Mouse (Mus musculus): ENCODE data around the gene Supt20. TPM values are rescaled to one million over a fixed set of nuclear protein-coding genes. Genes with fewer than 3 reads are reported as not detected.

The Supt20 gene
- polyA plus RNA-seq, 1 experiment from 2014 or later: 126 TPM

DNA sequence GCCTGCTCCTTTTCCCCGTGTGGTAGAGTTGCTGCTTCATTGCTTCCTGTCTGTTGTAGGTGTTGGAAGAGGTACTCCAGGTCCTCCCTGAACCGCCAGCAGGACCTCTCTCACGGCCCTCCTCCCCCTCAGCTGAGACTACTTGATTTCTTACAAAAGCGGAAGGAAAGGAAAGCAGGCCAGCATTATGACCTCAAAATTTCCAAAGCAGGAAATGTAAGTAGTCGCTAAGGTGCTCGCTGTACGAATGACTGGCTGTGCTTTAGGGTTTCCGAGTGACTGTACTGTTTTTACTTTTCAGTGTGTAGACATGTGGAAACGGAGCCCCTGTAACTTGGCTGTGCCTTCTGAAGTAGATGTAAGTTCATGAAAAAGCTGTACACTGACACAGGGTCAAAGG is 16.4 kb downstream of the Supt20 start:
- WGBS: 77% methylated on average over 9 of the region's 9 CpGs
- no peak for ATAC-seq (ENCODE audit: insufficient number of reproducible peaks, insufficient read depth, low FRiP score, low TSS enrichment, low read depth)
- Histone ChIP-seq H3K27ac (no peak overlapping the region), H3K9me3 (no peaks in the 10 kb centered on the region), H3K27me3 (no peaks in the 10 kb centered on the region), H3K4me3 (replicated peaks) (no peak overlapping the region), H3K9ac (replicated peaks) (no peak overlapping the region), H3K4me1 (replicated peaks) (no peaks in the 10 kb centered on the region), H3K36me3 (peaks cover 88% of the 10 kb centered on the region), H3K4me2 (no peak overlapping the region)

DNA sequence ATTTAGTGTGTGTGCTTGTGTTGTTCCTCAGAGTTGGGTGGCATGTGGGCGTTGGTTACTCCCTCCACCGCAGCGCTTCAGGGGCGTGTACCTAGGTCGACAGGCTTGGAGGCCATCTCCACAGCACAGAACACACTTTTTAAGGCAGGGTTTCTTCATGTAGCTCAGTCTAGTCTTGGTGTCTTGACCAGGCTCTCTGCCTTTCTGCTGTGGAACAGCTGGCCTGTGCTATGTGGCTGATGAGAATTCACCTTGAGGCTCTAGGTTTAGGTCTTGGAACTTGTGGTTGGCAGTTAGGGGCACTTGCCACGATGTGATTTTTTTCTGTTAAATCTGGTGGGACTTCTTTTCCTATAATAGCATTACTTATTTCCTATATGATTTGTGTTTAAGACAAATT is 21.6 kb downstream of the Supt20 start, which contains the start of gene Gm21958:
Gene Gm21958 (minus strand): TSS at position 101 of the 400 bp plus-strand sequence.
- H3K9me3 ChIP-seq: no peaks in the 10 kb centered on the region
- H3K27ac ChIP-seq: no peak within 1 kb of the TSS
- no peak for ATAC-seq (ENCODE audit: insufficient number of reproducible peaks, insufficient read depth, low FRiP score, low TSS enrichment, low read depth)
- no peak within 1 kb of the TSS for H3K4me2 ChIP-seq
- 89% methylated on average over 6 of the region's 6 CpGs for WGBS
- H3K9ac ChIP-seq (replicated peaks): no peak within 1 kb of the TSS
- peaks cover 83% of the 10 kb centered on the region for H3K36me3 ChIP-seq
- no peaks in the 10 kb centered on the region for H3K4me1 ChIP-seq (replicated peaks)
- no peaks in the 10 kb centered on the region for H3K27me3 ChIP-seq
- no peak within 1 kb of the TSS for H3K4me3 ChIP-seq (replicated peaks)

DNA sequence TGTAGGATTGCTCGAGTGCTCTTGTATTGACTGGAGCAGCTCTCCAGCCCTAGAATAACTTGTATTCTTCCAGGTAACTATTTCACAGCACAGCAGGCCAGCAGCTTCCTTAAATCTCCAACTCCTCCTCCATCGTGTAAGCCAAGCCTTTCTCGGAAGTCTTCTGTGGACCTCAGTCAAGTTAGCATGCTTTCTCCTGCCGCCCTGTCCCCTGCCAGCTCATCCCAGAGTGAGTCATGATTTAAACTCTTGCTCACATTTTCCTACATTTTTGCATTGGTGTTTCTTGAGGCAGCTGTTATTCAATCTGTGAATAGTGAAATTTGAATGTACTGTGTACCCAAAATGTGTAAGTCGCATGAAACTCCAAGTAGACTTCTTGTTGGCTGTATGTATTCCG is 22.9 kb downstream of the Supt20 start:
- ATAC-seq (ENCODE audit: insufficient number of reproducible peaks, insufficient read depth, low FRiP score, low TSS enrichment, low read depth): no peak
- no peak overlapping the region for H3K4me2 ChIP-seq
- no peak overlapping the region for H3K9ac ChIP-seq (replicated peaks)
- no peaks in the 10 kb centered on the region for H3K9me3 ChIP-seq
- H3K36me3 ChIP-seq: peaks cover 76% of the 10 kb centered on the region
- no peak overlapping the region for H3K27ac ChIP-seq
- no peaks in the 10 kb centered on the region for H3K4me1 ChIP-seq (replicated peaks)
- H3K4me3 ChIP-seq (replicated peaks): no peak overlapping the region
- no peaks in the 10 kb centered on the region for H3K27me3 ChIP-seq
- 95% methylated on average over 6 of the region's 6 CpGs for WGBS

DNA sequence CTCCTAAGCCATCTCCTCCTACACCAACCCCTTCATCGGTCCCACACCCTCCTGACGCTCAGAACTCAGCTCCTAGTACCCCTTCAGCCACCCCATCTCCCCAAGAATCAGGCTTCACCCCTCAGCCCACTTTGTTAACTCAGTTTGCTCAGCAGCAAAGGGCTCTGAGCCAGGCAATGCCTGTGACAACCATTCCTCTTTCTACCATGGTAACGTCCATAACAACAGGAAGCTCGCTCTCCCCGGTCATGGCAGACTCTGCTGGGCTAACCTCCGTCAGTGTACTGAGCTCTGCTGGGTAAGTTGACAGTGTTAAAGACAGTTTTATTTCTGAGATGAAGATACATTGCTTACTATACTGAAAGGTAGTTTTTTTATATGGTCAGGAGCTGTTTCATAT is 24.7 kb downstream of the Supt20 start:
- ATAC-seq (ENCODE audit: insufficient number of reproducible peaks, insufficient read depth, low FRiP score, low TSS enrichment, low read depth): no peak
- Histone ChIP-seq H3K9ac (replicated peaks) (no peak overlapping the region), H3K4me1 (replicated peaks) (no peaks in the 10 kb centered on the region), H3K27ac (no peak overlapping the region), H3K27me3 (no peaks in the 10 kb centered on the region), H3K4me3 (replicated peaks) (no peak overlapping the region), H3K36me3 (peaks cover 77% of the 10 kb centered on the region), H3K4me2 (no peak overlapping the region), H3K9me3 (no peaks in the 10 kb centered on the region)
- 88% methylated on average over 6 of the region's 6 CpGs for WGBS

DNA sequence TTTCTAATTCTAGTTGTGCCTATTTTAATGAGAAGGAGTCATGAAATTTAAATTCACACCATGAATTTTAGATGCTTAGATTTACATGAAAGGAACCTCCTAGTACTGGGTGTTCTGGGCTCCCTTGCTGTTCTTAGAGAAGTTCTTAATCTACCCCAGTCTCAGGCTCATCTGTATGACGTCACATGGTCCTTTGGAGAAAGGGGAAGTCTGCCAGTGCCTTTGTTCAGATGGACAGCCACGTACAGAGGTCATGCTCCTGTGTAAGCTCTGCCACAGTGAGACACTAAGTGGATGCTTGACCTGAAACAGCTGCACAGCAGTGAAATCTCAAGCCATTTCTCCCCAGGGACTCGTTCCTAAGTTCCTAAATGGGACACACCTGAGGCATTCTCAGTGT is 26.3 kb downstream of the Supt20 start:
- ATAC-seq (ENCODE audit: insufficient number of reproducible peaks, insufficient read depth, low FRiP score, low TSS enrichment, low read depth): no peak
- H3K4me1 ChIP-seq (replicated peaks): no peaks in the 10 kb centered on the region
- 79% methylated on average over 3 of the region's 3 CpGs for WGBS
- no peaks in the 10 kb centered on the region for H3K9me3 ChIP-seq
- H3K4me2 ChIP-seq: no peak overlapping the region
- no peak overlapping the region for H3K9ac ChIP-seq (replicated peaks)
- no peak overlapping the region for H3K27ac ChIP-seq
- H3K36me3 ChIP-seq: peaks cover 84% of the 10 kb centered on the region
- H3K4me3 ChIP-seq (replicated peaks): no peak overlapping the region
- H3K27me3 ChIP-seq: no peaks in the 10 kb centered on the region

DNA sequence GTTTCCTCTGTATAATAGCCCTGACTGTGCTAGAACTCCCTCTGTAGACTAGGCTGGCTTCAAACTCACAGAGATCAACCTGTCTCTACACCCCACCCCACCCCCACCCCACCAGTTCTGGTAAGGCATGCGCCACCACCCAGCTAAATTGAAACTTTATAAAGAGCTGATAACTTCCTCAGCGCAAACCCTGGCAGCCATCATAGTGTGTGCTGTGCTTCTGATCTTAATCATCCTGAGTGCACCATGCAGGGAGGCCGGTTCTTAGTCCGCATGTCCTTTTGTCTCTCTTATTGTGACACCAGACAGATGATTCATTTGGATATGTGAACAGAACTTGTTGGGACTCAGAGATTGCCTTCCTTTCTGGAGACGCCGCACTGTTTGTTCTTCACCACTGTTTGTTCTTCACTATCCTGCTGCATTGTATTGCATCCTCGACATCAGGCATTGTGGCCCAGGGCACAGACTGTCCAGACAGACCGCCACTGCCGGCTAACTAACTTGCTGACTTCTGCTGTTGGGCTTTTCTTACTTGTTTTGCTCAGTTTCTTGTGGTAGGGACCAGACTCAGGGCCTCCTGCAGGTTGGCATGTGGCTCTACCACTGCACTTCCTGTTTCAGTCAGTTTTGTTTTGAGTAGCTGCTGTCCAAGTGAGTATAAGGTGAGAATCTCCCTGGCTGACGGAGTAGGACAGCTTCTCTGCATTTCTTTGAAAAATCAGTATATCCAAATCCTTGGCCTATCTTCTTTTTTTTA is 31.3 kb downstream of the Supt20 start:
- no peak overlapping the region for H3K9ac ChIP-seq (replicated peaks)
- no peaks in the 10 kb centered on the region for H3K9me3 ChIP-seq
- H3K4me3 ChIP-seq (replicated peaks): no peak overlapping the region
- ATAC-seq (ENCODE audit: insufficient number of reproducible peaks, insufficient read depth, low FRiP score, low TSS enrichment, low read depth): no peak
- H3K27ac ChIP-seq: no peak overlapping the region
- peaks cover 81% of the 10 kb centered on the region for H3K36me3 ChIP-seq
- no peak overlapping the region for H3K4me2 ChIP-seq
- no peaks in the 10 kb centered on the region for H3K27me3 ChIP-seq
- 94% methylated on average over 10 of the region's 10 CpGs for WGBS
- H3K4me1 ChIP-seq (replicated peaks): no peaks in the 10 kb centered on the region

DNA sequence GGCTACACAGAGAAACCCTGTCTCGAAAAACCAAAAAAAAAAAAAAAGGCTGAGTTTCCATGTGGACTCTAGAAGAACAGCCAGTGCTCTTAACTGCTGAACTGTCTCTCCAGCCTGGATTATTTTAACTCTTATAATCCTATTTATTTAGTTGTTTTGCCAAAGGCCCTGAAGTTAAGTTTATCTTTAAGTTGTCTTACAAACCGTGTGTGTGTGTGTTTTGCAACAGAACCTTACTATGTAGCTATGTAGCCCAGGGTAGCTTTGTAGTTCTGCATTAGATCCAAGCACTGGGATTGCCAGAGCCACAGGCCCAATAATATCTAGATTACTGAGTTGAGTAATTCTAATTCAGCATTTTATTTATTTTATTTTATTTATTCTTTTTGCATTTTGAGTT is 32.7 kb downstream of the Supt20 start:
- H3K9me3 ChIP-seq: no peaks in the 10 kb centered on the region
- H3K4me3 ChIP-seq (replicated peaks): no peak overlapping the region
- H3K4me2 ChIP-seq: no peak overlapping the region
- WGBS: 92% methylated on average over 2 of the region's 2 CpGs
- H3K4me1 ChIP-seq (replicated peaks): no peaks in the 10 kb centered on the region
- ATAC-seq (ENCODE audit: insufficient number of reproducible peaks, insufficient read depth, low FRiP score, low TSS enrichment, low read depth): no peak
- no peak overlapping the region for H3K27ac ChIP-seq
- no peaks in the 10 kb centered on the region for H3K27me3 ChIP-seq
- no peak overlapping the region for H3K9ac ChIP-seq (replicated peaks)
- peaks cover 89% of the 10 kb centered on the region for H3K36me3 ChIP-seq

DNA sequence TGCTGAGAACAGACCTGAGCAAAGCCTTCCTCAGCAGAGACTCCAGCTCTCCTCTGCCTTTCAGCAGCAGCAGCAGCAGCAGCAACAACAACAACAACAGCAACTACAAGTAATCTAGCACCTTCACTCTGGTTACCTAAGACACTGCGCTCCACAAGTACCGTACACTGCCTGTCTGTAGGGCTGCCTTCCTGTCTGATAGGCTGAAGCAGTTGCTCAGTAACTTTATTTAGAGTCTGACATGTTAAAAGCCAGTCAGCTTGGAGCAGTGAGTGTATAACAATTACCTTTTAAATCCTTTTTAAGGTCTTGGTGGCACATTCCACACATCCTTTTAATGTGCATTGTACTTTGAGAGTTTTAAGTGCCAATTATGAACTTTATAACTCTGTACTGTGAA is 35.0 kb downstream of the Supt20 start:
- H3K4me1 ChIP-seq (replicated peaks): no peaks in the 10 kb centered on the region
- no peaks in the 10 kb centered on the region for H3K9me3 ChIP-seq
- H3K36me3 ChIP-seq: peaks cover 87% of the 10 kb centered on the region
- H3K9ac ChIP-seq (replicated peaks): no peak overlapping the region
- no peak overlapping the region for H3K27ac ChIP-seq
- ATAC-seq (ENCODE audit: insufficient number of reproducible peaks, insufficient read depth, low FRiP score, low TSS enrichment, low read depth): no peak
- WGBS: 98% methylated on average over 2 of the region's 2 CpGs
- H3K4me2 ChIP-seq: no peak overlapping the region
- H3K4me3 ChIP-seq (replicated peaks): no peak overlapping the region
- no peaks in the 10 kb centered on the region for H3K27me3 ChIP-seq

DNA sequence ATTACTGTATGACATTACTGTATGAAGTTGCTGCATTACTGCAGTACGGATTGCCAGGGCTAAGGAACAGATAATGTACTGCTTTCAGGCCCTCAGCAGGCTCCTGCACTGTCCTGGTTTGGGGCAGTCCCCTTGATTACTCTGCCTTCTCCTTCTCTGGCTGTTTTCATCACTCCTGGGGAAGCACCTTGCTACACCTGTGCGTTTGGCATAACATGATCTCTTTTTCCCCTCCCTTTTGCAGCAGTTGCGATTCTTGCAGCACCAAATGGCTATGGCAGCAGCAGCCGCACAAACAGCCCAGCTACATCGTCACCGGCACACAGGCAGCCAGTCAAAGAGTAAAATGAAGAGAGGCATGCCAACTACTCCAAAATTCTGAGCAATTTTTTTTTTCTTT is 35.5 kb downstream of the Supt20 start:
- H3K4me1 ChIP-seq (replicated peaks): 0 out of 2 replicates have a peak, but pooled peaks cover 2% of the 10 kb centered on the region
- H3K27ac ChIP-seq: no peak overlapping the region
- H3K9me3 ChIP-seq: no peaks in the 10 kb centered on the region
- no peak overlapping the region for H3K4me3 ChIP-seq (replicated peaks)
- WGBS: 87% methylated on average over 6 of the region's 6 CpGs
- no peaks in the 10 kb centered on the region for H3K27me3 ChIP-seq
- H3K9ac ChIP-seq (replicated peaks): no peak overlapping the region
- no peak for ATAC-seq (ENCODE audit: insufficient number of reproducible peaks, insufficient read depth, low FRiP score, low TSS enrichment, low read depth)
- peaks cover 87% of the 10 kb centered on the region for H3K36me3 ChIP-seq
- H3K4me2 ChIP-seq: no peak overlapping the region

DNA sequence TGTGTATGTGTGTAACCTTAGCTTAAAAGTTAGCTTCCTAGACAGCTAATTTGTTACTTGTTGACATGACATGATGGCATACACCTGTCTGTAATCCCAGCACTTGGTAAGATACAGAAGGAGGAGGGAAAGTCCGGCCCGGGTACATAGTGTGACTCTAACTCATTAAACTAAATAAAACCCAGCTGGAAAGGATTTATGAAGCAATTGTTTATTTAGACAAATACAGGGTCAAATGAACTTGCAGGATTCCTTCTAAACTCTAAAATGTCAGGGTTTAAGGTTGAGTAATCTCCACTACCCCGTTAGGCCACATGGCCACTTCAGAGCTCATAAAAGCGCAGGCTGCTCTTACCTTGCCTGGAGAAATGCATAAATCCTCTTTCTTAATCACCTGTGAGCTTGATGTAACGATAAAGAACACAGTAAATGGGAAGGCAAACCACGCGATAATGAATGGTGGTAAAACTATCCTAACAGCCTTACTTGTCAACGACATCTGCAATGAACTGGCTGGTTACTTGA is 39.1 kb downstream of the Supt20 start:
- Histone ChIP-seq H3K9me3 (no peaks in the 10 kb centered on the region), H3K4me1 (replicated peaks) (peaks cover 16% of the 10 kb centered on the region), H3K4me3 (replicated peaks) (no peak overlapping the region), H3K36me3 (peaks cover 62% of the 10 kb centered on the region), H3K27me3 (no peaks in the 10 kb centered on the region), H3K9ac (replicated peaks) (no peak overlapping the region), H3K27ac (no peak overlapping the region), H3K4me2 (no peak overlapping the region)
- ATAC-seq (ENCODE audit: insufficient number of reproducible peaks, insufficient read depth, low FRiP score, low TSS enrichment, low read depth): no peak
- 27% methylated on average over 8 of the region's 8 CpGs for WGBS

DNA sequence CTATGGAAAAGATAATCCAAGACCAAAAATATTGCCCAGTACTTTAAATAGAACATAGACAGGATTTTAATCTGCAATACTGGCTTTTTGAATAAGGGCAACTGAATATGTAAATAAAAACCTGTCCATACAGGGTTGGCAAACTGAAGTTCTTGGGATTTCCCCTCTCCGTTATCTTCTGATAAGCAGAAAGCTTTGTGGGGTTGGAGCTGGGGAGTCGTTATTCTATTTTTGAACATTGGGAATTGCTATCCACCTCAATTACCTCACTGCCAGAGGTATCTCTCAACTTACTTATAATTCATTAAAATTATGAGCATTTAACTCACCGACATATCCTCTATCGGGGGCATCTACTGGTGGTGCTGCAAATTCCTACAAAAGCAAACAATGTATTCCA is 39.8 kb downstream of the Supt20 start:
- Histone ChIP-seq H3K4me1 (replicated peaks) (peaks cover 16% of the 10 kb centered on the region), H3K4me3 (replicated peaks) (no peak overlapping the region), H3K9ac (replicated peaks) (no peak overlapping the region), H3K27me3 (no peaks in the 10 kb centered on the region), H3K4me2 (no peak overlapping the region), H3K27ac (no peak overlapping the region), H3K36me3 (peaks cover 57% of the 10 kb centered on the region), H3K9me3 (no peaks in the 10 kb centered on the region)
- ATAC-seq (ENCODE audit: insufficient number of reproducible peaks, insufficient read depth, low FRiP score, low TSS enrichment, low read depth): no peak
- WGBS: 95% methylated on average over 4 of the region's 4 CpGs
